Mouse (Mus musculus): ENCODE data around the gene Morn1. TPM values are rescaled to one million over a fixed set of nuclear protein-coding genes. Genes with fewer than 3 reads are reported as not detected.
"Not testable (repeated sequence)": the region's sequence is repeated elsewhere in the genome, so short reads cannot be mapped to it uniquely, and the experiment has no call there.

Morn1 gene
- total RNA-seq, 2 experiments from 2014 or later = 2.2 to 2.4 TPM

DNA sequence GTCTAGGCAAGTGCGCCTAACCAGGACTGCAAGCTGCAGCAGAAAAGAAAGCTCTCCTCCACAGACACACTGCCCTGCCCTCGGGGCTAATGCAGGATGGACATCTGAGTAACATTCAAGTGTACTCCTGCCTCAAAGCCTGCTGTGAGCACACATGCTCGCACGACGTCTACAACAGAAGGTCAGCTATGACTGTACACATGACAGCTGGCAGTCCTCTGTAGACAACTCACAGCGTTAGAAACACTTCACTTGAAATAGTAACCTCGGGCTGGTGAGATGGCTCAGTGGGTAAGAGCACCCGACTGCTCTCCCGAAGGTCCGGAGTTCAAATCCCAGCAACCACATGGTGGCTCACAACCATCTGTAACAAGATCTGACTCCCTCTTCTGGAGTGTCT lies 7.6 kb upstream of the Morn1 start:
- not testable (repeated sequence) for DNase-seq

DNA sequence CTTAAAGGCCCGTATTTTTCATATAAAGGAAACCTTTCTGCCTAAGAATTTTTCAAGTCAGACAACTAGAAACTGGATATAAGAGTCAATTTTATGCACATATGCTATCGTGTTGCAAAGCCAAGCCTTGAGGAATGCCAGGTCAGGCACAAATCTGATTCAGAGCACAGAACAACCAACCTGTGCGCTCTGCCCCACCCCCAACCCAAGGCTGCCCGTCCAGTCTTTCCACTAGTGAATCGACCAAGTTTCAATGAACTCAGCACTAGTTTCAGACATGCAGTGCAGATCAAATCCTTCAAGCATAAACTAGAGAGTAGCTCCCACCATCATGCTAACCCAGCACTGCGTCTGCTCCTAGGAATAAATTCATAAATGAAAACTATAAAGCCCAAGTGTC lies 6.7 kb upstream of the Morn1 start:
- DNase-seq = no peak

DNA sequence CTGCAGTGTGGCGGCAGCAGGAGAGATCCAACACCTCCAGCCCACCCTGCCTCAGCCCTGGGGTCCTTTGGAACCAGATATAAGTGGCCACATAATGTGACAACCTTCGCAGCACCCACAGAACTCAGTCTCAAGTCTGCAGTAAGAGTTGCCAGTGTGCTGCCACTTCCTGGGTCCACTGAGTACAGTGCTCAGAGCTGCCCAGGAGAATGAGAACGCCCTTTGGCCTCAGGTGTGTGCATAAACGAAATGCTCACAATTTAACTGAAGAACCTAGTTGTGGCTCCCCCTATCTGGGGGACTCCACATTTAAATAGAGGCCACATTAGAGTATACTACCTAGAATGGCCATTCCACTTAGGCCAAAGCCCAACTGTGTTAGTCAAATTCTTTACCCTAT lies 2.8 kb upstream of the Morn1 start:
- DNase-seq = no peak

- DNase-seq = no peak
Observed at GRCm38 (mm10) chr4:155084351-155084750, 2.0 kb upstream of the Morn1 start.

GRCm38 (mm10) chr4:155085206-155086107 lies 920 bp upstream of the Morn1 start:
- no peak for DNase-seq

DNA sequence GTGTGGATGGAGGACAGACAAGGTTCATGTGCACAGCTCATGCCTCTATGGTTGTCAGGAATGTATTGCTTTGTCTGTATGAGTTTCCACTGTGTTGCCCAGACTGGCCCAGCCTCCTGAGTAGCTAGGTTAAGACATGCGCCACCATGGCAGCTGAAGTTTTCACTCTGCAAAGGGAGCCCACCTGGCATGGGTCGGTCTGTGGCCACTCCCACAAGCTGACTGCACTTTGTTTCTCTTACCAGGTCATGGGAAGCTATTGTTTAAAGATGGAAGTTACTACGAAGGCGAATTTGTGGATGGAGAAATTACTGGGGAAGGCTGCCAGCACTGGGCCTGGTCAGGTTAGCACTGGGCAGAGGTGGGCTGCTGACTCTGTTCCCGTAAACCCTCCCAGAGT lies 2.9 kb downstream of the Morn1 start:
- DNase-seq = no peak

DNA sequence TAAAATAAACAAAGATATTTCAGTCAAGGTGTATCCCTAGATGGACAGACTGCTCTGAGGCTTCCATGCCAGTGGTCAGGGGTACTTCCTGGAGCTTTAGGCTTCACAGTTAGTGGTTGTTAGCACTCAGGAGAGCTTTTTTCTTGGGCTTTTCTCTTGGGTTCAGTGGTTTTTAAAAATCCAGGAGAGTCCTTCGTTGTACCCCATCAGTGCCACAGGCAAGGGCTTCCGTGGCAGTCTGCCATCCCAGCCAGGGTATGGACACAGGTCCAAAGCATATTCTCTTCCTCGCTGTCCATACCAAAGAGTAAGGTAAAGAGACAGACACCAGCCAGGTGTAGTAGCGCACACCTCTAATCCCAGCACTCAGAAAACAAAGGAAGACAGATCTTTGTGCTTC lies 3.8 kb downstream of the Morn1 start:
- DNase-seq = no peak

GRCm38 (mm10) chr4:155090688-155091449 lies 4.5 kb downstream of the Morn1 start:
- DNase-seq = no peak

GRCm38 (mm10) chr4:155092718-155093430 lies 6.5 kb downstream of the Morn1 start:
- DNase-seq = peak; percentile 6

DNA sequence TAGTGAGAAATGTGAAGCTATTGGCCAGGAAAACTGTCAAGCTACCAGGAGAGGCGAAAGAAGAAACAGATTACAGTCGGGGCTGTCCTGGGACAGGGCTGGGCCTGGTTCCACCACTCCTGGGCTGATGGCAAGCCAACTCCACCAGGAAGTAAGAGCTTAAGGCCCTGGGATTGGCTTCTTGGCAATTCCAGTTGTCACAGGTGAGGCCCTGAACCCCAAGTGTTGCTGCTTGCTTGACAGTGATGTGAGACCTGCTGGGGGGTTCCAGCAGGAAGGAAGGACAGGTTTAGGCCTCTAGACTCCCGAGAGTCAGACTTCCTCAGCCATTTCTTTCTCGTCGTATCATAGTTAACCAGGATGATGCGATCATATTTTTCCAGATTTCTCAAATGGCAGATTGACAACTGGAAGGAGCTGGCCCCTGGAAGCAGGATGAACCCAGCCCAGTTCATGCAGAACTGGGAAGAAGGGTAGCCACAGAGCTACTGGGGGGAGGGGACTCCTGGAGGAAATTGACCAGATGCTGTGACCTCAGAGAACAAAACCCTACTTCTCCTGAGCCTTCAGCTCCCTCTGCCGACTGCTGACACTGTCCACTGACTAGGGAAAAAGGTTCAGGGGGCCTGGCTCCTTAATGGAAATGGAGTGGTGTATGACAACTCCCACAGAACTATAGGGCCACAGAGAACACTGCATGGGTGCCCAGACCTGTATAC lies 7.2 kb downstream of the Morn1 start:
- no peak for DNase-seq

DNA sequence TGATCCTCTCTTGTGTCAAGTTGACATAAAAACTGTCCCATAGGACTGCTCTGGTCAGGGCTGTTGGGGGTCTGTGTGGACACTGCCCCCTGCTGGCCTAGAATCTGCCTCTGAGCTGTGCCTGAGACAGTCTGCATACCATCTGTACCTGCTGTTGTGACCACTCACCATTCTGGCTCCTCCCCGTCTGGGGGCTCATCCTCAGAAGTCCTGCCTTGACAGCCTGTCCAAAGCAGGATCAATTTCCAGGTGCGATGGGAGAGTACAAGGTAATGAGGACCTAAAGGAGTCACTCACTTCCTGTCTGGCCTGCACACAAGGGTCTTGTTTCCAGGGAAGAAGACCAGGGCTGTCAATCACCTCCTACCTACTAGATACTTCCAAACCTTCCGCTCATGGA lies 8.2 kb downstream of the Morn1 start:
- DNase-seq = no peak

GRCm38 (mm10) chr4:155095238-155095900 lies 9.0 kb downstream of the Morn1 start:
- peak; percentile 81 for DNase-seq

DNA sequence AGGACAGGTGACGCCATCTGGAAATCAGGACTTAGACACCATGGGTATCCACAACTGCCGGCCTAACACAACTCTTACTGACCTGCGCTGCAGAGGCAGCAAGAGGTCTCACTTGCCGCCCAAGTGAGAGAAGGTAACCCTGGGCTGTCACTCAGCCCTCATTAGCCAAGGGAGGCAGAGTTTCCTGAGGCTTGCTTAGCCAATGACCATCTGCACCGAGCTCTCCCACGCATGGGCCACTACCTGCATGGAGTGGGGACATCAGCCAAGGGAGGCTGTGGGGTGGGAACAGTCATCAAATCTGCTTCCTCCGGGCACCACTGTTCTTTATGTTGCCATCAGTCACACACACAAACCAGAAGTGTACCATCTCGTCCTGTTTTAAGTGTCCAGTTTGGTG lies 9.6 kb downstream of the Morn1 start:
- no peak for DNase-seq

- DNase-seq = no peak
Observed at GRCm38 (mm10) chr4:155097452-155097851, 11.1 kb downstream of the Morn1 start.

DNA sequence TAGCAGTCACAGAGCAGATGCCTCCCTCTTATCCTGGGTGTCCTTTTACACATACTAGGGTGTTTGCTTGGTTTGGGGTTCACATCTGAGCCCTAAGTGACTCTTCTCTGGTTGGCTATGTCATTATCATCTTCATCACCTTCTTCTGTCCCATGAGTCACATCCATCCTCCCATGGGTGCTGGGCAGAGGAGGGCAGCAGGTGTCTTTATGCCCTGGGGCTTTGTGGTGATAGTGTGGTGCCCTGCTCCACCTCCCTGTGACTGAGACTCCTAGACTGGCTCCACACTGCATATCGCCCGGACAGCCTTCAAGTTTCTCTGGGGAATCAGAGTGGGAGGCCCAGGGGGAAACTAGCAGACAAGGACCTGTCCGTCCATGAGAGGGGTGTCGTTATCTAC lies 12.2 kb downstream of the Morn1 start:
- no peak for DNase-seq

DNA sequence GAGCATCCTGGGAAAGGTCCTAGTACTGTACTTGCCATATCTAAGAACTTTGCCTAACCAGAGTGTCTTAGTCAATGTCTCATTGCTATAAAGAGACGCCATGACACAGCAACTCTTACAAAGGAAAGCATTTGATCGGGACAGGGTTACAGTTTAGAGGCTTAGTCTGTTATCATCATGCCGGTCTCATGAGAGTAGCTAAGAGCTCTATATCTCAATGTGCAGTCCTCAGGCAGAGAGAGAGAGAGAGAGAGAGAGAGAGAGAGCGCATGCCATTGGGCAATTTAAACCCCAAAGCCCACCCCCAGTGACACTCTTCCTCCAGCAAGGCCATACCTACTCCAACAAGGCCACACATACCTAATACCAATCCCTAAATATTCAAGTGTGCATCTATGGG lies 21.5 kb downstream of the Morn1 start:
- DNase-seq = no peak

GRCm38 (mm10) chr4:155109471-155109870 lies 23.1 kb downstream of the Morn1 start:
- DNase-seq = no peak

GRCm38 (mm10) chr4:155113766-155114410 lies 27.5 kb downstream of the Morn1 start:
- DNase-seq = no peak

GRCm38 (mm10) chr4:155116607-155117006 lies 30.2 kb downstream of the Morn1 start:
- DNase-seq = no peak

DNA sequence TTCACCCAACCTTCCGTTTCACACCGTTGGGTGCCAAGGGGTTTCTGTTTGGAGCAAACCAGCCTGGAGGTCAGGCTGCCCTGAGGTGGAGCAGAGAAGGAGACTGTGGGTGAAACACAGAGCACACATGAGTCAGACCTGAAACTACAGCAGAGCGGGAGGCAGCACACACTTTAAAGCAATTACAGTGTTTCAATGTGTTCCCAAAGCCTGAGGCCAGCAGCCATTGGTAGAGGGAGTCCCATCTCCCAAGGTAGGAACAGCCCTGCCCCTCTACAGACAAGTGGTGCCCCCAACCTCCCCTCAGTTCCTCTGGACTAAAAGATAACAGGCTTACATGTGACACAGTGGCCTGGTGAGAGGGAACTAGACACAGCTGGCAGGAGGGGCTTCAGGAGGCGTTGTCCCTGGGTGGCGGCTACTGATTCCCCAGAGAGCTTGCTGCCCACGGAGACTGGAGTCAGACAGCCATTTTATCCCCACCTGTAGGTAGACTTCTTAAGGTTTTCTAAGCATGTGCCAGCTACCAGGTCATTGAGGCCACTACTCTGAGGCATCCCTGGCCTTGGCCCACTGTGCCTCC lies 31.1 kb downstream of the Morn1 start:
- no peak for DNase-seq

- no peak for DNase-seq
Observed at GRCm38 (mm10) chr4:155118278-155118677, 31.9 kb downstream of the Morn1 start.
